Mouse (Mus musculus): ENCODE results near the gene Tbcc.
"Not testable (repeated sequence)": the region's sequence is repeated elsewhere in the genome, so short reads cannot be mapped to it uniquely, and the experiment has no call there.

Gene Tbcc

GRCm38 (mm10) chr17:46890116-46890815, at the start of gene Tbcc:
Tbcc (plus strand) TSS chr17:46890684.
- DNase-seq (ENCODE audit: low spot score): peak; percentile 97

GRCm38 (mm10) chr17:46843022-46843421, 47.5 kb upstream of the Tbcc start:
- no peak for DNase-seq (ENCODE audit: low spot score)

- DNase-seq (ENCODE audit: low spot score): no peak
Measured at GRCm38 (mm10) chr17:46843716-46844115, 46.8 kb upstream of the Tbcc start.

- no peak for DNase-seq (ENCODE audit: low spot score)
Measured at GRCm38 (mm10) chr17:46844811-46845210, 45.7 kb upstream of the Tbcc start.

GRCm38 (mm10) chr17:46845262-46845661, 45.2 kb upstream of the Tbcc start:
- no peak for DNase-seq (ENCODE audit: low spot score)

- not testable (repeated sequence) for DNase-seq (ENCODE audit: low spot score)
Measured at GRCm38 (mm10) chr17:46846573-46846972, 43.9 kb upstream of the Tbcc start.

- no peak for DNase-seq (ENCODE audit: low spot score)
Measured at GRCm38 (mm10) chr17:46847206-46847605, 43.3 kb upstream of the Tbcc start.

- no peak for DNase-seq (ENCODE audit: low spot score)
Measured at GRCm38 (mm10) chr17:46852725-46853124, 37.8 kb upstream of the Tbcc start.

- peak; percentile 73 for DNase-seq (ENCODE audit: low spot score)
Measured at GRCm38 (mm10) chr17:46853281-46853680, 37.2 kb upstream of the Tbcc start.

- DNase-seq (ENCODE audit: low spot score): no peak
Measured at GRCm38 (mm10) chr17:46854096-46854495, 36.4 kb upstream of the Tbcc start.

GRCm38 (mm10) chr17:46854640-46855110, 35.8 kb upstream of the Tbcc start:
- DNase-seq (ENCODE audit: low spot score): no peak

- DNase-seq (ENCODE audit: low spot score): no peak
Measured at GRCm38 (mm10) chr17:46855328-46856106, 35.0 kb upstream of the Tbcc start.

GRCm38 (mm10) chr17:46856107-46856388, 34.4 kb upstream of the Tbcc start:
- DNase-seq (ENCODE audit: low spot score): no peak

GRCm38 (mm10) chr17:46856471-46857360, 33.8 kb upstream of the Tbcc start:
- DNase-seq (ENCODE audit: low spot score): peak; percentile 81

- peak; percentile 71 for DNase-seq (ENCODE audit: low spot score)
Measured at GRCm38 (mm10) chr17:46857361-46857902, 33.1 kb upstream of the Tbcc start.

GRCm38 (mm10) chr17:46857903-46858748, 32.4 kb upstream of the Tbcc start, which contains the start of gene Bicral:
Bicral (minus strand) TSS chr17:46858482.
- DNase-seq (ENCODE audit: low spot score): peak; percentile 72

- no peak for DNase-seq (ENCODE audit: low spot score)
Measured at GRCm38 (mm10) chr17:46858749-46859444, 31.6 kb upstream of the Tbcc start.

GRCm38 (mm10) chr17:46860120-46860519, 30.4 kb upstream of the Tbcc start:
- DNase-seq (ENCODE audit: low spot score): no peak

GRCm38 (mm10) chr17:46864566-46865195, 25.8 kb upstream of the Tbcc start:
- DNase-seq (ENCODE audit: low spot score): no peak

GRCm38 (mm10) chr17:46866836-46867235, 23.6 kb upstream of the Tbcc start:
- no peak for DNase-seq (ENCODE audit: low spot score)
